Mouse (Mus musculus): ENCODE measurements at regions not wholly inside any gene's neighbourhood (a gene's known extent, or its start where the extent isn't known, plus 50 kb on each side); places are given as distances from the start of the nearest gene placed in this dataset.

GRCm38 (mm10) chr13:45181529-45182230 is 103.2 kb downstream of the Gm9817 start:
- no peak for TF ChIP-seq CTCF (IDR thresholded peaks at IDR 0.05; ENCODE audit: low read depth, low read length)
- no peak for TF ChIP-seq POLR2A (IDR thresholded peaks at IDR 0.05; ENCODE audit: extremely low read depth, insufficient read depth, low read length)

Measured in liver, adult 2 months (tissue).